Mouse (Mus musculus) v-Abl transformed pro-B cells (cell line): ENCODE results near the gene Kdm8.

Experiments used
- in situ Hi-C, 2 experiments: fragments of 400-800 bp; cut with MboI; formaldehyde crosslinking; loops; one replicate each; pipeline ENCODE4 v1.15.1; 2025; ENCODE audit not compliant: unreplicated experiment in 2 of 2

Gene Kdm8

GRCm38 (mm10) chr7:125495864-125496440 is 51.5 kb downstream of the Kdm8 start:
- in situ Hi-C loops: loop anchor here in 1 of 2 experiments (10.0 kb wide), 1 partner anchor 59 kb away; the partner anchor contains the start of gene Il4ra

GRCm38 (mm10) chr7:125499927-125500868 is 55.7 kb downstream of the Kdm8 start:
- in situ Hi-C loops: loop anchor here in 1 of 2 experiments (10.0 kb wide), 1 partner anchor 55 kb away; the partner anchor contains the start of gene Il4ra

DNA sequence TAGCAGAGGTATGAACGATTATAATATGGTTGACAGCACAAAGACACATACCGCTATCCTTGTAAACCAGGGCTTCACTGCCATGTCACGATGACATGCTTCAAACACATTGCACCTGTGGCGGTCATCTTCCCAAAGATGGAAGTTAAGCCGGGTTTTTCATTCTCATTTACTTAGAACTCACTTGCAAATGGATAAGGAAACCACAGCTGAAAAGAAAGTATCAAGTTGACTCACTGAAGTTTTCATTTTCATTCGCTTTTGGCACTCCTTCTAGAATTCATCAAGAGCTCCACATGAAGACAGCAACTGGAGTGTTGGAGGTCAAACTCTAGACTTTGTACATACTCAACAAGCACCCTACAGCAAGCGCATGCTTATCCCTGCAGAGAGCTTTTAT is 56.4 kb downstream of the Kdm8 start:
- in situ Hi-C loops: no loop called here

GRCm38 (mm10) chr7:125503374-125504092 is 59.1 kb downstream of the Kdm8 start:
- in situ Hi-C loops: no loop called here

- in situ Hi-C loops: no loop called here
Measured at GRCm38 (mm10) chr7:125504618-125505017, 60.1 kb downstream of the Kdm8 start.

DNA sequence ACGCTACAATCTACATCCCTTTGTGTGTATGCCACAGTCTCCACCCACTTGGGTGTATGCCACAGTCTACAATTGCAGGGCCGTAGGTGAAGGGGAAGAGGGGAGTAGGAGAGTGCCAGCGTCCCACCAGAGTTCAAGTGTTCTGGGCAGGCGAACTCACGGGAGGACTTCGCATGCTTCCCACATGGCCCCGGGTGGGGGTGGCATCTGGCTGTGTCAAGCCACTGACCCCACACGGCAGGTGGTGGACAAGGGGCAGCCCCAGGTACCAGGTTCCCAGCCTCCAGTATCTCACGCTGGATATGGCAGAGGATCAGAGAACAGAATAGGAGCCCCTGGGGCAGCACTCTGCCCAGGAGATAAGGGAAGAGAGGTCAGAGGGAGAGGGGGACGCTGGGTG is 61.1 kb downstream of the Kdm8 start:
- in situ Hi-C loops: no loop called here

- in situ Hi-C loops: no loop called here
Measured at GRCm38 (mm10) chr7:125507279-125507678, 62.8 kb downstream of the Kdm8 start.

DNA sequence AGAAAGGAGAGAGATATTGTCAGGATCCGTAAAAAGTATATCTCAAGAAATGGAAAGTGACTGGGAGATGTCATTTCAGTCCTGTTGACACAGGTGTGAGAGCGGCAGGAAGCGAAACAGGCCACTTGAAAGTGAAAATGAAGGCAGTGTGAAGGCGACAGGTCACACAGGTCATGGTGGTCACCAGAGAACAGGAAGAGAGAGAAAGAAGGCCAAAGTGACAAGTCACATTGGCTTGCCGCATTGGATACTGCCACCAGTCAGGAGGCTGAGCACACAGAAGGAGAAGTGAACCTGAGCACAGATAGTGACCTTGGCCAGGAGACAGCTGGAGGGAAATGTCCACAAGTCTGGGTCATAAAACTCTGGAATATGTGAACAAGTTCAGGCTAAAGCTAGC is 67.0 kb downstream of the Kdm8 start:
- in situ Hi-C loops: no loop called here

- in situ Hi-C loops: no loop called here
Measured at GRCm38 (mm10) chr7:125511852-125512251, 67.4 kb downstream of the Kdm8 start.
